7 mouse cellular contexts compared by ENCODE assay signal in the genomic region with DNA sequence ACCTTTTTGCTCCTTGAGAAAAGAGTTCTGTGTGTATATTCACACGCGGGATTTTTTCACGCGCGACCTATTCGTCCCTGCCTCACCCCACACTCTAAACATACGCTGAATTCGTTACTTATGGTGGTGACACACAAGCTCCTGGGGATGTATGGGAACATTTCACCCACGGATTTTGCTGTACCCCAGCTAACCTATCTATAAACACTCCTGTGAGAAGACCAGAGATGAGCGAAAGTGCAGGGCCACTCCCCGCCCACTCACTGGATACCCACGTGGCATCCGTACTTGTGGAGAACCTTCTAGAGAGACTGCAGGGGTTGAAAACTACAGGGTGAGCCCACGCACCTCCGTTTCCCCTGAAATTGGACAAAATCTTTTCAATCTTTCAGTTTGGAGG. TPM values are rescaled to one million over a fixed set of nuclear protein-coding genes. Genes with fewer than 3 reads are reported as not detected.
DNase-seq lines count a peak whose midpoint lies in the region; ATAC-seq and TF ChIP-seq lines count a peak whose summit lies in the region.

No protein-coding gene starts in this region.

- no peaks in the 10 kb centered on the region for H3K36me3 ChIP-seq in G1E (replicated peaks)
- no peaks in the 10 kb centered on the region for H3K36me3 ChIP-seq in neural tube, embryonic 11.5 days (ENCODE audit: control insufficient read depth, insufficient read depth, low read length)

- H3K9me3 ChIP-seq in G1E (replicated peaks): no peaks in the 10 kb centered on the region
- H3K9me3 ChIP-seq in neural tube, embryonic 11.5 days (ENCODE audit: control insufficient read depth, low read length): no peaks in the 10 kb centered on the region

- peak overlapping the region; percentile 94 for H3K4me2 ChIP-seq in neural tube, embryonic 11.5 days (ENCODE audit: low read depth)

- H3K27ac ChIP-seq in brown adipose tissue, adult 24 weeks (replicated peaks; ENCODE audit: low read depth, low read length): peak overlapping the region; percentile 78
- H3K27ac ChIP-seq in neural tube, embryonic 11.5 days (ENCODE audit: low read depth, low read length): no peak overlapping the region

- H3K9ac ChIP-seq in neural tube, embryonic 11.5 days (ENCODE audit: low read length): peak overlapping the region; percentile 5; the same call in 1 of the 2 replicates

- TF ChIP-seq CTCF in G1E (IDR thresholded peaks at IDR 0.05; ENCODE audit: low read depth, low read length): no peak

- H3K27me3 ChIP-seq in G1E (ENCODE audit: insufficient read depth, low read length): peaks cover 47% of the 10 kb centered on the region
- peaks cover 24% of the 10 kb centered on the region for H3K27me3 ChIP-seq in neural tube, embryonic 11.5 days (ENCODE audit: control insufficient read depth, insufficient read depth, low read length)

- ATAC-seq in G1E (ENCODE audit: extremely low read depth, insufficient number of reproducible peaks, low FRiP score, poor library complexity, severe bottlenecking): no peak
- ATAC-seq in neural tube, embryonic 11.5 days (ENCODE audit: insufficient read depth, low FRiP score, low TSS enrichment): no peak

- 1% methylated on average over 15 of the region's 15 CpGs for WGBS in neural tube, embryonic 11.5 days

- peak overlapping the region; percentile 99 for H3K4me3 ChIP-seq in G1E (ENCODE audit: low read depth, low read length)
- H3K4me3 ChIP-seq in brown adipose tissue, adult 24 weeks (ENCODE audit: insufficient read depth, low read depth, low read length): peak overlapping the region; percentile 51
- H3K4me3 ChIP-seq in neural tube, embryonic 11.5 days (ENCODE audit: low read depth, low read length): peak overlapping the region; percentile 68

- intact Hi-C loops in heart, postnatal 10 days (cut with DNase I): no loop called here
- intact Hi-C loops in left cerebral cortex, postnatal 36 days (cut with DNase I): no loop called here

- H3K4me1 ChIP-seq in G1E (ENCODE audit: insufficient read depth, low read depth, low read length): peaks cover 48% of the 10 kb centered on the region
- H3K4me1 ChIP-seq in brown adipose tissue, adult 24 weeks (ENCODE audit: control insufficient read depth, insufficient read depth, insufficient read length, low read length): peaks cover 2% of the 10 kb centered on the region; the same call in 1 of the 2 replicates
- H3K4me1 ChIP-seq in neural tube, embryonic 11.5 days (ENCODE audit: control insufficient read depth, insufficient read depth, low read length): peaks cover 34% of the 10 kb centered on the region

- no peak for DNase-seq in G1E (ENCODE audit: low spot score)
- peak; percentile 48 to 54 for DNase-seq in heart, postnatal 10 days
- DNase-seq in liver: peak; percentile 14
- peak; percentile 45 for DNase-seq in neural tube, embryonic 11.5 days (ENCODE audit: low spot score)
- DNase-seq in left cerebral cortex, postnatal 36 days (ENCODE audit: low spot score in 2 of 2): no peak
- no peak for DNase-seq in gastrocnemius, adult 18-20 months (ENCODE audit: low spot score)

RNA-seq across cellular contexts. Expression of a gene that starts 3.5 kb away (rescaled TPM):
- total RNA-seq in G1E (2014; fragmentation: Nextera tagmentation): 549 and 656 TPM in 2 replicates
- total RNA-seq in G1E (2017): 127 and 152 TPM in 2 replicates
- 822 and 1,195 TPM in 2 replicates for polyA plus RNA-seq in G1E (2012)
- polyA plus RNA-seq in brown adipose tissue, adult 24 weeks (2012; ENCODE audit: insufficient read depth, insufficient read length, missing spikeins): 12.2 and 44.0 TPM in 2 replicates
- 100 to 1,000 TPM; 270 to 328 TPM for total RNA-seq in heart, postnatal 10 days (2021)
- polyA plus RNA-seq in neural tube, embryonic 11.5 days (2014; fragmentation: Nextera tagmentation; extraction: Ambion mirVana): 934 and 952 TPM in 2 replicates
- total RNA-seq in left cerebral cortex, postnatal 36 days (2021): 10 to 100 TPM; 86.5 to 89.5 TPM
- 10 to 100 TPM in 1 of 2 experiments, 1 to 10 TPM in 1; 7.2 to 12.8 TPM for total RNA-seq in gastrocnemius, adult 18-20 months (2021)

RNA-seq across cellular contexts. Expression of a gene that starts 46.1 kb away (rescaled TPM):
- total RNA-seq in G1E (2014; fragmentation: Nextera tagmentation): 2.5 and 3.4 TPM in 2 replicates
- total RNA-seq in G1E (2017): 4.0 and 4.7 TPM in 2 replicates
- 0.94 and 1.1 TPM in 2 replicates for polyA plus RNA-seq in G1E (2012)
- 12.9 and 14.6 TPM in 2 replicates for polyA plus RNA-seq in brown adipose tissue, adult 24 weeks (2012; ENCODE audit: insufficient read depth, insufficient read length, missing spikeins)
- 10 to 100 TPM; 38.8 to 40.4 TPM for total RNA-seq in heart, postnatal 10 days (2021)
- polyA plus RNA-seq in neural tube, embryonic 11.5 days (2014; fragmentation: Nextera tagmentation; extraction: Ambion mirVana): 7.3 and 7.8 TPM in 2 replicates
- total RNA-seq in left cerebral cortex, postnatal 36 days (2021): 10 to 100 TPM; 24.1 to 25.0 TPM
- 100 to 1,000 TPM in 1 of 2 experiments, 10 to 100 TPM in 1; 99.5 to 105 TPM for total RNA-seq in gastrocnemius, adult 18-20 months (2021)

Comparison
In these comparisons a context has a peak if more than half of its experiments do, and no peak if none do; other contexts are left out.
1. DNase-seq: peak in heart, postnatal 10 days (2 of 2), liver (single experiment) and neural tube, embryonic 11.5 days (single experiment); none in G1E (single experiment), left cerebral cortex, postnatal 36 days (0 of 2) and gastrocnemius, adult 18-20 months (single experiment).
2. RNA of a gene that starts 3.5 kb away (total RNA-seq): 127 to 656 TPM in G1E, 270 to 328 TPM in heart, postnatal 10 days and 86.5 to 89.5 TPM in left cerebral cortex, postnatal 36 days; 7.2 to 12.8 TPM in gastrocnemius, adult 18-20 months; every median in the first group is over 4 times any median in the second.
3. RNA of a gene that starts 46.1 kb away (total RNA-seq): 99.5 to 105 TPM in gastrocnemius, adult 18-20 months, 38.8 to 40.4 TPM in heart, postnatal 10 days and 24.1 to 25.0 TPM in left cerebral cortex, postnatal 36 days; 2.5 to 4.7 TPM in G1E; every median in the first group is over 4 times any median in the second.
4. Peak in every context shown above with its lines, with median percentiles within 50 percentile points of each other: H3K4me3 ChIP-seq.